Mouse (Mus musculus) layer of hippocampus, adult 11-12 months (tissue): ENCODE measurements around the gene Itsn1.

Experiments used
- DNase-seq: peaks from one replicate; pipeline ENCODE4 v3.0.0; 2022; ENCODE audit warnings: low spot score

Gene Itsn1

GRCm38 (mm10) chr16:91820299-91820698, 91.2 kb downstream of the Itsn1 start:
- no peak for DNase-seq

DNA sequence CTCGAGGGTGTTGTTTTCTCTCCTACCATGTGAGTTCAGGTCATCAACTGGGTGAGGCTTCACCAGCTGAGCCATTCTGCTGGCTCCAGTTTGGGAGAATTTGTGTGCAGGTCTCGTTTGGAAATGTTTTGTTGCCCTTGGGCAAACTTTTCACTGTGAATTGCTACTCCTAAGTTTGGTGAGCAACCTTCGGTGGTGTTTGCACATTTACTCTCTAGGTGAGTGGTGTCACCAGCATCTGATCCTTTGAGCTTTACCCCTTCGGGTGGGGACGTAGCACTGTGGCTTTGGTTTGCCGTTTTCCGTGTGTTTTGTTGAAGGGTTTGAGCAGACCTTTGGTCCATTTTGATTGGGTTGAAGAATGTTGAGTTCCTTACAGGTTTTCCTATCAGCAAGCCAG, 93.2 kb downstream of the Itsn1 start:
- no peak for DNase-seq

GRCm38 (mm10) chr16:91822759-91823158, 93.7 kb downstream of the Itsn1 start:
- DNase-seq = no peak

GRCm38 (mm10) chr16:91825774-91826325, 96.8 kb downstream of the Itsn1 start:
- no peak for DNase-seq

- DNase-seq = no peak
Measured at GRCm38 (mm10) chr16:91826893-91827292, 97.8 kb downstream of the Itsn1 start.

DNA sequence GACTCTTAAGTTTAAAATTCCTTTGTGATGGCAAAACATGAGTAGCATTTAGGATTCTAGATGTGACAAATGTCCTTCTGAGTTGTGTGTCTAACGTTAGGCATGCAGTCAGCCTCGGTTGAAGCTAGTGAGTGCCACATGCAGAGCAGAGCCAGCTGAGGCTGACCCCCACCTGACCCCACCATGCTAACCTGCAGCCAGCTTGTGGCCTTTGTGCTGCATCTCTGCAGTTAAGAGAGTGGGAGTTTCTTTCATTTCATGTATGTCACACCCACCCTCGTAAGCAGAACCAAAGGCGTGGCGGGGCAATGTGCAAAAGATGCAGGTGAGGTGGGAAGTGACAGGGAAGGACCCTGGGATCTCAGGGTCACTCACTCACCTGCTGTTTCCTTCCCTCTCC, 98.4 kb downstream of the Itsn1 start:
- no peak for DNase-seq

- no peak for DNase-seq
Measured at GRCm38 (mm10) chr16:91828160-91828559, 99.1 kb downstream of the Itsn1 start.

- DNase-seq = no peak
Measured at GRCm38 (mm10) chr16:91828603-91829002, 99.5 kb downstream of the Itsn1 start.

- no peak for DNase-seq
Measured at GRCm38 (mm10) chr16:91829121-91829520, 100.0 kb downstream of the Itsn1 start.

DNA sequence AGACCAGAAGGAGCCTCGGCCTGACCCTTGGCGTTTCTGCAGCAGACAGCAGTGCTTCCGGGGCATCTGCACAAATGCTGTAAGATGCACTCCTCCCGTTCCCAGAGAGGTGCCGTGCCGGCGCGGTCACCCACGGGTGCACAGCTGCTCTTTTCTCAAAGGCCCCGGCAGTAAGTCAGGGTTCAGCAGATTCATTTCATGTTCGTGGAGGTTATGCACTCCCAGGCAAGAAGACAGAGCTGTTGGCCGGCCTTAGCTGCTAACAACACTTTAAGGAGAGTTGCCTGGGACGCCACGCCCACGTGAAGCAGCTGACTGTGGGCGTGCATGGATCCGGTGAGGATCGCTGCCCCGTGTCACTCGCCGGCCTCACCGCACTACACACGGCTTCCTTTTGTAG, 101.2 kb downstream of the Itsn1 start:
- DNase-seq = no peak

DNA sequence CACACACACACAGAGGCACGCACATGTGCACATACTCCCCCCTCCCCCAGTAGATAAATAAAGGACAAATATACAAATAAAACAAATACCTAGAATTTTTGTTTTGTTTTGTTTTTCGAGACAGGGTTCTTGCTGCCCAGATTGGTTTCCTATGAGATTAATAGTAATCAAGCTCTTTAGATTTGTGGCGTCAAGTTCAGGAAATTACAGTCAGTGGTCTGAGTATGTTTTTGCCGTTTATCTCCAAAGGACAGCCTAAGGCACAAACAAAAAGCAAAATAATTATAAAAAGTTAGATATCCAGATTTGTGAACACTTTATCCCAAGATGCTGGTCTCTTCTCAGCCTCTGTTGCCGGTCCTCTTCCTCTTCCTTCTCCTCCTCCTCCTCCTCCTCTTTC, 104.0 kb downstream of the Itsn1 start:
- DNase-seq = no peak

- no peak for DNase-seq
Measured at GRCm38 (mm10) chr16:91833558-91833957, 104.5 kb downstream of the Itsn1 start.

GRCm38 (mm10) chr16:91833981-91834380, 104.9 kb downstream of the Itsn1 start:
- DNase-seq = no peak

DNA sequence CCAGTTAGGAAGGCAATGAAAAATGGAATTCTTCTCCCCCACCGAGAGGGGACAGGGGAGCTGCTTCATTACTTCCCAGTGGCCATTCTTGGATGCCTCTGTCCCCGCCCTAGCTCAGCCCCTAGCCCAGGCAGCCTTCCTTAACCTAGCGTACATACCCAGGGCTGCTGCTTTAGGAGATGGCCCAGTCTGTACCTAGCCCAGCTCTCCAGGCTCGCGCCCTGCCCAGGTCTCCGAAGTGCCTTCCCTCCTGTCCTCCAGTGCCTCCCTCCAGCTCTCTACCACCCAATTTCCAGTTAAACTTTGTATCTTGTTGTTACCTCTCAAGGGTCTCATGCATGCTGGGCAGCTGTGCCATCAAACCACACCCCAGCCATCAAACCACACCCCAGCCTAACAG, 106.7 kb downstream of the Itsn1 start:
- DNase-seq = no peak

DNA sequence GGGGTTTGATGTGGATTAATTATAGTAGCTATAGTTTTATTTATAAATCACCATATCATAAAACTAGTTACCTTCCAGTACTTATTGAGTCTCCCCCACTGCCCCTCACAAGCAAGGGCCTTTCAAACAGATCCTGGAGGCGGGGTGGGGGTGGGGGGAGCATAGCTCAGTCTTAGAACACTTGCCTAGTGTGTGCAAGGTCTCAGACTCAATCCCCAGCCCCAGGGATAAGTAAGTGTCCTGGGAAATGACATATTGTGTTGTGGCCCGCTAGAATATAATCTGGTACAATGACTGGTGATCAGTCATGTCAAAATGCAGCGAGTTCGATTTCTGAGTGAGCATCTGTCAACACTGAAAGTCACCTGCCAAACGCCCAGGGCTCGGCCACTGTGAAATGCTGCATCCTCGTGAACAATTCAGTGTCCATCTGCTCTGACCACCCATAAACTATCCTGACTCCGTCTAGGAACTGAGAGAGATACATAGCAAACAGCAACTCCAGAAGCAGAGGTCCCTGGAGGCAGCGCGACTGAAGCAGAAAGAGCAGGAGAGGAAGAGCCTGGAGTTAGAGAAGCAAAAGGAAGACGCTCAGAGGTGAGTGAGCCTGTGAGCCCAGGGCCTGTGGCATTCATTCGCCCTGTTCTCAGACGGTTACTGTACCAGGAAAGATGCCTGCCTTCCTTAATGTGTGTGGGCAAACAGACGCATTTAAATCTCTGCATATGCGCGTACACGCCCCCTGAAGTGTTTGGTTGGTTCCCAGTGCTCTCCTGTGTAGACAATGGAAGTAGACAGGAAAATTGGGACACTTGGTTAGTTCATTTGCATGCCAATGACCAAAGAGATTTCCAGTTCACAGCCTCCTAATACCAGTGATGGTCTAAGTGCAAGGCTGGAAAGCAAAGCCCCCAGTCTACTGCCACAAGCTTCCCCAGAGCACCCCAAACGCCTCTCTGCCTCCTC, 107.8 kb downstream of the Itsn1 start:
- DNase-seq = no peak

DNA sequence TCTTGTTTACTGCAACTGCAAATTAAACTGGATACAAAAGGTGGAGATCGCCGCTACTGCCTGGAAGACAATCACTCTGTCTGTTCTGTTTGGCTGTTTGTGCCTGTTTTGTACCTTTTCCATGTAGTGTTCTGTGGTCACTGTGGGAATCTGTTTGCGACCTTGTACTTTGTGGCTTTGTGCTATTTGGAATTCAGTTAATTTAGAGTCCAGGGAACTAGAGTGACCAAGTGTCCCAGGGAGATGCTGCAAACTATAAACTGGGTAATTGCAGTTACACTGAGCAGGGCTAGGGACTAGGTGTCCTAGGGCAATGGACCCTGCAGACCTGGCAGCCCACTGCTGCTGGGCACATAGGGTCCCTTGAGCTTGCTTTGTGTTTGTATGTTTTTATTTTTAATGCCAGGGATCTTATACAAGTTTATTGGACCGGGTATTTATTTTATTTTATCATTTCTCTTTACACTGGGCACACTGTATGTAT, 108.5 kb downstream of the Itsn1 start:
- no peak for DNase-seq

- no peak for DNase-seq
Measured at GRCm38 (mm10) chr16:91838771-91839170, 109.7 kb downstream of the Itsn1 start.

GRCm38 (mm10) chr16:91839462-91839861, 110.4 kb downstream of the Itsn1 start:
- DNase-seq = no peak

DNA sequence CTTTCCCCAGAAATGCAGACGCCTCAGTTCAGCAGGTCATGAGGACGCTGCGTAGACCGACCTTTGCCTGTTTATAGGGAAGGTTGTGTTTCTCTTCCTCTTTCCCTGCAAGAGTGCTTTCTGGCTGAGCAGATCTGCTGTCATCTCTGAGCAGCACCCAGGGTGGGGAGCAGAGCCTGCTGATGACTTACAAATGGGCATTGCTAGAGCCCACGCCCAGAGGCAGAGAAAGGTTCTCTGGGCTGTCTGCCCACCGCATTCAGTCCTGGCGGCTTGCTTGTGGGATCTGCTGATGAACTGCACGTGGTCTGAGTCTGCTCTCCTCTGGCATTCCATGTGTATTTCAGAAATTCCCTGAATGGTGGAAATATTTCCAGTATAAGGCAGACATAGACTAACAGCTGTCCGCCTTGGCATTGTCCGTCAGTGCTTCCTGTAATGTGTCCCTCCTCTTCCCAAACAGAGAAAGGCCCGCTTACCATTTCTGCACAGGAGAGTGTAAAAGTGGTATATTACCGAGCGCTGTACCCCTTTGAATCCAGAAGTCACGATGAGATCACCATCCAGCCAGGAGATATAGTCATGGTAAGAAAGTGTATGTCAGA, 112.0 kb downstream of the Itsn1 start:
- DNase-seq = no peak

GRCm38 (mm10) chr16:91846089-91846741, 117.1 kb downstream of the Itsn1 start:
- no peak for DNase-seq

DNA sequence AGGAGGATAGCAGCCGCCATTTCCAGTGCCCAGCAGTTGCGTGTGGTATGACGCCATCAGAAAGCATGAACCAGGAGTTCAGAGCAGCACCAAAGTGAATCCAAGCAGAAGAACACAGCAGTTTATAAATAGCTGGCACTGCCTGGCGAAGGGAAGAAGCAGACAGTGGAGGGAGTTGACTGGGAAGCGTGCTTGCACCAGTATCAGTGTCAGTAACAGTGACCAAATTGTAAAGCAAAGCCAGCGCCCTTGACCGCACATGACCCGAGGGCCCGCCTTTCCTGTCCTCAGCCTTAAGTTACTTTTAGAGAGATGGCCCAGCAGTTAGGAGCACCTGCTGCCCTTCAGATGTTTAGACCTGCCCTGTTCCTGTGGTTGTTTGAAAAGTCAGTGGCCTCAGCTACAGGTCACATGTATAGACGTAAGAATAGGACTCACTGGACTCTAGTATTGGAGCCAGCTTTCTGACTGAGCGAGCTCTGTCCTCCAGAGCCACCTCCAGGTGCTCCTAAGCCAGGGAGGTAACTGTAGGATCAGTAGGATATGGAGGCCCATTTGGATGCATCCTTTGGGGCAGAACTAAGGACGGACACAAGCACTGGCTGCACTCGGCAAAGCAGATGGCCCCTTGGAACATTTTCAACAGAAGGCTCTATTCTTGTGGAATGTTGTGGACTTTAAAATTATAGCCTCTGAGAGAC, 118.6 kb downstream of the Itsn1 start:
- no peak for DNase-seq

GRCm38 (mm10) chr16:91848505-91848904, 119.4 kb downstream of the Itsn1 start:
- no peak for DNase-seq
